Mouse (Mus musculus) Patski (cell line): ENCODE data around the gene Fn1. TPM values are rescaled to one million over a fixed set of nuclear protein-coding genes. Genes with fewer than 3 reads are reported as not detected.

Source experiments
- ATAC-seq: fragments of 100-300 bp; one replicate; pipeline ENCODE4 v1.8.0; 2021
- CTCF ChIA-PET: fragments of 350-600 bp; sonication (Branson Sonifier 250); formaldehyde crosslinking; loops from one replicate; lab custom pipeline; 2022; ENCODE audit warnings: inconsistent platforms; lab: Charles Lee
- POLR2A ChIA-PET: fragments of 350-600 bp; sonication (Branson Sonifier 250); formaldehyde crosslinking; loops from one replicate; lab custom pipeline; 2022; ENCODE audit warnings: antibody characterized with exemption, inconsistent platforms; lab: Charles Lee
- DNase-seq: peaks from one replicate; pipeline ENCODE4 v3.0.0-alpha.2; 2011; ENCODE audit warnings: low read depth, low spot score
- H3K27me3 ChIP-seq: fragments of 371-371 bp; one replicate; pipeline ENCODE4 v1.5.1; 2021
- CTCF ChIP-seq: fragments of 100-300 bp; IDR thresholded peaks from one replicate; pipeline ENCODE4 v1.5.1; 2021
- in situ Hi-C: fragments of 300-500 bp; cut with MboI; formaldehyde crosslinking; loops from 3 replicates; pipeline ENCODE4 v1.11.1; 2018; ENCODE audit warnings: low pct_unique_long_range_greater_than_20kb, mixed read lengths
- polyA plus RNA-seq: library from polyadenylated mRNA; unstranded; gene quantifications from one replicate; pipeline ENCODE4 v1.2.3, GENCODE M21; 2021

The Fn1 gene
- polyA plus RNA-seq, 1 experiment from 2014 or later = 1,318 TPM

GRCm38 (mm10) chr1:71609916-71610315, 43.1 kb downstream of the Fn1 start:
- DNase-seq (no peak), ATAC-seq (no peak)
- TF ChIP-seq CTCF = no peak
- in situ Hi-C loops = loop anchor here (10.0 kb wide), 1 partner anchor 515 kb away; no protein-coding TSS in a partner anchor
- POLR2A ChIA-PET = no interaction called here
- CTCF ChIA-PET = no interaction called here
- no peaks in the 10 kb centered on the region for H3K27me3 ChIP-seq

GRCm38 (mm10) chr1:71609057-71609775, 43.8 kb downstream of the Fn1 start:
- POLR2A ChIA-PET = interaction anchor here (0.9 kb wide), 1 partner anchor 11 kb away, joined by 3 read pairs; no protein-coding TSS in a partner anchor
- in situ Hi-C loops = no loop called here
- H3K27me3 ChIP-seq = no peaks in the 10 kb centered on the region
- no peak for TF ChIP-seq CTCF
- no peak for DNase-seq
- no peak for ATAC-seq
- CTCF ChIA-PET = interaction anchor here (1.5 kb wide), 1 partner anchor 15 kb away, joined by 3 read pairs; no protein-coding TSS in a partner anchor

- POLR2A ChIA-PET = no interaction called here
- no peaks in the 10 kb centered on the region for H3K27me3 ChIP-seq
- in situ Hi-C loops = no loop called here
- DNase-seq (no peak), ATAC-seq (no peak)
- no peak for TF ChIP-seq CTCF
- CTCF ChIA-PET = interaction anchor here (1.3 to 1.7 kb wide), 2 partner anchors 13 to 18 kb away, joined by 4 to 7 read pairs; no protein-coding TSS in a partner anchor
Measured at GRCm38 (mm10) chr1:71606600-71607325, 46.2 kb downstream of the Fn1 start.

GRCm38 (mm10) chr1:71605751-71606150, 47.2 kb downstream of the Fn1 start:
- in situ Hi-C loops = no loop called here
- no peak for ATAC-seq
- ChIA-PET CTCF (no interaction called here), POLR2A (no interaction called here)
- no peak for DNase-seq
- no peak for TF ChIP-seq CTCF
- H3K27me3 ChIP-seq = no peaks in the 10 kb centered on the region

GRCm38 (mm10) chr1:71595365-71595764, 57.6 kb downstream of the Fn1 start:
- H3K27me3 ChIP-seq = no peaks in the 10 kb centered on the region
- ATAC-seq (no peak), DNase-seq (no peak)
- ChIA-PET CTCF (no interaction called here), POLR2A (no interaction called here)
- no peak for TF ChIP-seq CTCF
- in situ Hi-C loops = no loop called here

GRCm38 (mm10) chr1:71594268-71594667, 58.7 kb downstream of the Fn1 start:
- ATAC-seq (no peak), DNase-seq (no peak)
- in situ Hi-C loops = no loop called here
- ChIA-PET POLR2A (no interaction called here), CTCF (no interaction called here)
- H3K27me3 ChIP-seq = no peaks in the 10 kb centered on the region
- no peak for TF ChIP-seq CTCF

GRCm38 (mm10) chr1:71593184-71593583, 59.8 kb downstream of the Fn1 start:
- no peak for TF ChIP-seq CTCF
- DNase-seq = no peak
- ATAC-seq = no peak
- ChIA-PET CTCF (no interaction called here), POLR2A (interaction anchor here (0.6 kb wide), 1 partner anchor 17 kb away, joined by 4 read pairs; no protein-coding TSS in a partner anchor)
- no peaks in the 10 kb centered on the region for H3K27me3 ChIP-seq
- in situ Hi-C loops = no loop called here

GRCm38 (mm10) chr1:71590038-71590437, 63.0 kb downstream of the Fn1 start:
- POLR2A ChIA-PET = interaction anchor here (0.6 kb wide), 1 partner anchor 24 kb away, joined by 3 read pairs; no protein-coding TSS in a partner anchor

GRCm38 (mm10) chr1:71586658-71587057, 66.3 kb downstream of the Fn1 start:
- TF ChIP-seq CTCF = no peak
- no peaks in the 10 kb centered on the region for H3K27me3 ChIP-seq
- CTCF ChIA-PET = no interaction called here
- in situ Hi-C loops = no loop called here
- DNase-seq (no peak), ATAC-seq (no peak)
- POLR2A ChIA-PET = no interaction called here

More at GRCm38 (mm10) chr1:71590038-71590437, 63.0 kb downstream of the Fn1 start:
- ATAC-seq (no peak), DNase-seq (no peak)
- in situ Hi-C loops = no loop called here
- CTCF ChIA-PET = interaction anchor here (1.4 to 3.3 kb wide), 3 partner anchors 11 to 174 kb away, joined by 3 to 12 read pairs (median 7); no protein-coding TSS in a partner anchor
- no peak for TF ChIP-seq CTCF
- H3K27me3 ChIP-seq = no peaks in the 10 kb centered on the region

GRCm38 (mm10) chr1:71583900-71584299, 69.1 kb downstream of the Fn1 start:
- DNase-seq (no peak), ATAC-seq (no peak)
- no peak for TF ChIP-seq CTCF
- ChIA-PET CTCF (no interaction called here), POLR2A (no interaction called here)
- in situ Hi-C loops = no loop called here
- no peaks in the 10 kb centered on the region for H3K27me3 ChIP-seq

- ChIA-PET CTCF (no interaction called here), POLR2A (no interaction called here)
- in situ Hi-C loops = no loop called here
- H3K27me3 ChIP-seq = no peaks in the 10 kb centered on the region
- TF ChIP-seq CTCF = no peak
- ATAC-seq (no peak), DNase-seq (no peak)
Measured at GRCm38 (mm10) chr1:71583302-71583701, 69.7 kb downstream of the Fn1 start.
